Mouse (Mus musculus) midbrain, postnatal 0 days (tissue): ENCODE measurements around the gene Bcl2l13. TPM values are rescaled to one million over a fixed set of nuclear protein-coding genes. Genes with fewer than 3 reads are reported as not detected.
"Not testable (repeated sequence)": the region's sequence is repeated elsewhere in the genome, so short reads cannot be mapped to it uniquely, and the experiment has no call there.

ENCODE experiments used
- ATAC-seq: fragments of 200-750 bp; cut with Nextera tagmentation; 2 replicates; pipeline ENCODE4 v1.8.0; 2017; ENCODE audit warnings: moderate number of reproducible peaks, mild to moderate bottlenecking, moderate TSS enrichment, moderate library complexity; ENCODE audit not compliant: low FRiP score
- DNase-seq: peaks from one replicate; pipeline ENCODE4 v3.0.0-alpha.2; 2015; ENCODE audit warnings: low spot score
- H3K27ac ChIP-seq: fragments of 300-500 bp; sonication (generic); 2 replicates; pipeline ENCODE4 v1.5.1; 2014; ENCODE audit warnings: low read depth, mild to moderate bottlenecking, low read length, mixed read lengths
- H3K27me3 ChIP-seq: fragments of 300-500 bp; sonication (generic); 2 replicates; pipeline ENCODE4 v1.6.1; 2014; ENCODE audit warnings: low read length, control low read depth, mixed read lengths; ENCODE audit not compliant: insufficient read depth
- H3K36me3 ChIP-seq: fragments of 300-500 bp; sonication (generic); 2 replicates; pipeline ENCODE4 v1.6.1; 2014; ENCODE audit warnings: low read length, control low read depth, mixed read lengths; ENCODE audit not compliant: insufficient read depth
- H3K4me1 ChIP-seq: fragments of 300-500 bp; sonication (generic); 2 replicates; pipeline ENCODE4 v1.6.1; 2014; ENCODE audit warnings: mild to moderate bottlenecking, control low read depth, antibody characterized with exemption, low read length, mixed read lengths; ENCODE audit not compliant: insufficient read depth
- H3K4me2 ChIP-seq: fragments of 300-500 bp; sonication (generic); 2 replicates; pipeline ENCODE4 v1.6.1; 2014; ENCODE audit warnings: low read depth, mild to moderate bottlenecking, low read length, mixed read lengths; ENCODE audit not compliant: poor library complexity, severe bottlenecking
- H3K4me3 ChIP-seq: fragments of 300-500 bp; sonication (generic); 2 replicates; pipeline ENCODE4 v1.5.1; 2014; ENCODE audit warnings: low read depth, mild to moderate bottlenecking, low read length, moderate library complexity
- H3K9ac ChIP-seq: fragments of 300-500 bp; sonication (generic); replicated peaks from 2 replicates; pipeline ENCODE4 v1.6.1; 2014; ENCODE audit warnings: mild to moderate bottlenecking, low read length, moderate library complexity, mixed read lengths; ENCODE audit not compliant: poor library complexity, severe bottlenecking
- H3K9me3 ChIP-seq: fragments of 300-500 bp; sonication (generic); 2 replicates; pipeline ENCODE4 v1.6.1; 2016; ENCODE audit warnings: low read length, control low read depth
- CTCF ChIP-seq: IDR thresholded peaks from 2 replicates; pipeline ENCODE4 v1.5.1; 2016; ENCODE audit warnings: antibody characterized with exemption, mild to moderate bottlenecking
- WGBS: fragments of 180-500 bp; shearing (Covaris S2); extraction: QIAGEN DNeasy Blood & Tissue Kit; methylation state at CpG from one replicate; pipeline ENCODE4 v1.1.7; 2014; 5-methylcytosine and 5-hydroxymethylcytosine counted together
- polyA plus RNA-seq: library from polyadenylated mRNA; unstranded; fragments of >200 nt; fragmentation: Nextera tagmentation; extraction: Ambion mirVana; gene quantifications from 2 replicates; pipeline ENCODE4 v1.2.1, GENCODE M21; 2015
- total RNA-seq: library from RNA; depleted of rRNA; stranded (reverse); fragments of >200 nt; gene quantifications from 2 replicates; pipeline ENCODE4 v1.2.3, GENCODE M21; 2014

Gene Bcl2l13
- total and polyA plus RNA-seq, 2 experiments from 2014 or later: 19.0 to 133 TPM

- DNase-seq: no peak
- Histone ChIP-seq H3K4me1 (no peaks in the 10 kb centered on the region), H3K27ac (no peak overlapping the region), H3K9me3 (no peaks in the 10 kb centered on the region), H3K27me3 (no peaks in the 10 kb centered on the region), H3K9ac (no peak overlapping the region), H3K36me3 (peaks cover 66% of the 10 kb centered on the region), H3K4me2 (no peak overlapping the region), H3K4me3 (no peak overlapping the region)
- ATAC-seq: no peak
- no peak for TF ChIP-seq CTCF
- 97% methylated on average over 4 of the region's 4 CpGs for WGBS
Observed at GRCm38 (mm10) chr6:120807738-120808081, 28.3 kb upstream of the Bcl2l13 start.

DNA sequence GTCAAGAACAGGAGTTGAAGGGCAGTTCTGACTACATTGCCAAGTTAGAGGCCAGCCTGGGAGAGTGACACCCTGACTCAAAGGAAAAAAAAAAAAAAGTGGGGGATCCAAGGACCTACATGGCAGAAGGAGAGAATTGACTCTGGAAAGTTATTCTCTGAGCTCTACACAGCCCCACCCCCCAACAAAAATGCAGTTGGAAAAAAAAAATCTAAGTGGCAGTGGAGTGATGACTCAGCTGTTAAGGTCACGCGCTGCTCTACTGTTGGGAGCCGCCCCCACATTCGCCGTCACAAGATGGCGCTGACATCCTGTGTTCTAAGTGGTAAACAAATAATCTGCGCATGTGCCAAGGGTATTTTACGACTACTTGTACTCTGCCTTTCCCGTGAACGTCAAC, 24.0 kb upstream of the Bcl2l13 start:
- not testable (repeated sequence) for H3K27ac ChIP-seq, H3K4me3 ChIP-seq, H3K9me3 ChIP-seq, H3K4me2 ChIP-seq, DNase-seq, H3K4me1 ChIP-seq, ATAC-seq, H3K27me3 ChIP-seq, H3K9ac ChIP-seq
- over 99% methylated on average over 6 of the region's 10 CpGs for WGBS
- peaks cover 27% of the 10 kb centered on the region for H3K36me3 ChIP-seq

GRCm38 (mm10) chr6:120819294-120819693, 16.7 kb upstream of the Bcl2l13 start:
- no peak for DNase-seq
- Histone ChIP-seq H3K4me2 (no peak overlapping the region), H3K9ac (no peak overlapping the region), H3K27me3 (no peaks in the 10 kb centered on the region), H3K4me1 (peaks cover 7% of the 10 kb centered on the region; the same call in 1 of the 2 replicates), H3K36me3 (peaks cover 21% of the 10 kb centered on the region), H3K9me3 (no peaks in the 10 kb centered on the region), H3K4me3 (no peak overlapping the region), H3K27ac (no peak overlapping the region)
- no peak for ATAC-seq
- no peak for TF ChIP-seq CTCF
- 96% methylated on average over 2 of the region's 2 CpGs for WGBS

DNA sequence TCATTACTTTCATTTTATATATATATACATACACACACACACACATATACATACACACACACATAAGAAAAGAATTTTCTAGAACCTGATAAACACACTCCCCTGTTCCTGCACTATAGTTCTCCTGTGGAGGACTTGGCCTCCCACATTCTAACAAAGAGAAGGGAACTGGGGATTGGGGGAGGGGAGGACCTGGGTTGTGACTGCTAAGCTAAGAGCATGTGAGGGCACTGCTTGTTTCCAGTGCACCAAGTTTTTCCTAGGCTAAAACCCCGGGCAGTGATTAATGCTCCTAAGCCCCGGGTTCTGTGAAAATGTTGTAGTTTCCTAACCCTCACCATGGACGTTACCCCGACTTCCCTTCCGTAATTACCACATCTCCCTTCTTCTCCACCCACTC, 15.9 kb upstream of the Bcl2l13 start:
- H3K9me3 ChIP-seq: no peaks in the 10 kb centered on the region
- TF ChIP-seq CTCF: no peak
- DNase-seq (no peak), ATAC-seq (no peak)
- no peak overlapping the region for H3K27ac ChIP-seq
- no peak overlapping the region for H3K4me3 ChIP-seq
- 94% methylated on average over 5 of the region's 5 CpGs for WGBS
- no peaks in the 10 kb centered on the region for H3K27me3 ChIP-seq
- H3K4me2 ChIP-seq: no peak overlapping the region
- H3K9ac ChIP-seq: no peak overlapping the region
- H3K36me3 ChIP-seq: peaks cover 21% of the 10 kb centered on the region
- H3K4me1 ChIP-seq: peaks cover 7% of the 10 kb centered on the region; the same call in 1 of the 2 replicates

- H3K4me2 ChIP-seq: 0 out of 2 replicates have a peak overlapping the region, but pooled peaks have one; percentile 58
- H3K9me3 ChIP-seq: no peaks in the 10 kb centered on the region
- 97% methylated on average over 1 of the region's 1 CpGs for WGBS
Observed at GRCm38 (mm10) chr6:120820941-120821340, 15.1 kb upstream of the Bcl2l13 start.

DNA sequence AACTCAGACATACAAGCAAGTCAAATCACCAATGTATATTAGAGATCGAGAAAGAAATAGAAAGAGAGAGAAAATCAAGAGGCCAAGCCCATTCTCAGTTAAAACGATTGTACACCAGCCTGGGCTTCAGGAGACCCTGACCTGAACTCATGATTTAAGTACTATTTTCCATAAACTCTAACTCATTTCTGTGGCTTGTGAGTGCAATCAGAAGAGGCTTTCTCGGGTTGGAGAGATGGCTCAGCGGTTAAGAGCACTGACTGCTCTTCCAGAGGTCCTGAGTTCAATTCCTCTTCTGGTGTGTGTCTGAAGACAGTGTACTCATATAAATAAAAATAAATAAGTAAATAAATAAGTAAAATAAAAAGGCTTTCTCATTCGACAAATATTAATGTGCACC, 14.3 kb upstream of the Bcl2l13 start:
- no peak for TF ChIP-seq CTCF
- H3K27ac ChIP-seq: peak overlapping the region; percentile 87; the same call in 1 of the 2 replicates
- H3K36me3 ChIP-seq: peaks cover 21% of the 10 kb centered on the region
- H3K4me1 ChIP-seq: peaks cover 7% of the 10 kb centered on the region; the same call in 1 of the 2 replicates
- ATAC-seq: no peak
- peak overlapping the region; percentile 58 for H3K4me2 ChIP-seq
- WGBS: 50% methylated on average over 5 of the region's 5 CpGs
- peak overlapping the region; percentile 89 for H3K4me3 ChIP-seq
- H3K27me3 ChIP-seq: no peaks in the 10 kb centered on the region
- no peaks in the 10 kb centered on the region for H3K9me3 ChIP-seq
- DNase-seq: no peak
- peak overlapping the region; percentile 85 for H3K9ac ChIP-seq

More at GRCm38 (mm10) chr6:120820941-120821340, 15.1 kb upstream of the Bcl2l13 start:
- no peaks in the 10 kb centered on the region for H3K27me3 ChIP-seq
- H3K9ac ChIP-seq: no peak overlapping the region
- ATAC-seq: no peak
- peaks cover 7% of the 10 kb centered on the region; the same call in 1 of the 2 replicates for H3K4me1 ChIP-seq
- no peak overlapping the region for H3K4me3 ChIP-seq
- peaks cover 21% of the 10 kb centered on the region for H3K36me3 ChIP-seq
- no peak overlapping the region for H3K27ac ChIP-seq
- no peak for TF ChIP-seq CTCF
- DNase-seq: no peak
